ENCODE assay signal across 13 mouse cellular contexts in genomic region chr13:107714001-107714400, GRCm38 (mm10).
DNase-seq lines count a peak whose midpoint lies in the region; ATAC-seq lines count a peak whose summit lies in the region.
"Had no signal": no experiment of that assay in that cellular context is flagged by ENCODE, and none has a peak within 500 bp of the region (broad histone marks: within the 10 kb centered on the region; RNA-seq: fewer than 3 reads in every experiment).

No protein-coding gene starts in this region.

- no peak overlapping the region for H3K27ac ChIP-seq in kidney, embryonic 16.5 days (ENCODE audit: low read length)
- no peak overlapping the region for H3K27ac ChIP-seq in forebrain, embryonic 15.5 days (replicated peaks)
- H3K27ac ChIP-seq: embryonic facial prominence, embryonic 15.5 days; limb, embryonic 12.5 days; midbrain, embryonic 13.5 days; stomach, postnatal 0 days had no signal

- H3K4me2 ChIP-seq in kidney, embryonic 16.5 days (replicated peaks; ENCODE audit: low read depth, low read length), result no peak overlapping the region
- no peak overlapping the region for H3K4me2 ChIP-seq in forebrain, embryonic 15.5 days (replicated peaks)
- H3K4me2 ChIP-seq: embryonic facial prominence, embryonic 15.5 days; limb, embryonic 12.5 days; midbrain, embryonic 13.5 days had no signal

- H3K27me3 ChIP-seq in kidney, embryonic 16.5 days (ENCODE audit: insufficient read depth, low read length), result no peaks in the 10 kb centered on the region
- H3K27me3 ChIP-seq in forebrain, embryonic 15.5 days, result no peaks in the 10 kb centered on the region
- H3K27me3 ChIP-seq: embryonic facial prominence, embryonic 15.5 days; limb, embryonic 12.5 days; midbrain, embryonic 13.5 days had no signal

- ATAC-seq in kidney, embryonic 16.5 days (ENCODE audit: low FRiP score, low TSS enrichment), result no peak
- no peak for ATAC-seq in forebrain, embryonic 15.5 days (replicated peaks)
- ATAC-seq: forebrain, postnatal 0 days; inflammation-experienced regulatory T-cells, adult 6 months; midbrain, embryonic 13.5 days had no signal

- no peak overlapping the region for H3K4me3 ChIP-seq in kidney, embryonic 16.5 days (ENCODE audit: low read length)
- H3K4me3 ChIP-seq in forebrain, embryonic 15.5 days, result no peak overlapping the region
- H3K4me3 ChIP-seq: embryonic facial prominence, embryonic 15.5 days; limb, embryonic 12.5 days; midbrain, embryonic 13.5 days had no signal

- no peaks in the 10 kb centered on the region for H3K36me3 ChIP-seq in kidney, embryonic 16.5 days (ENCODE audit: insufficient read depth, low read length)
- H3K36me3 ChIP-seq in forebrain, embryonic 15.5 days, result no peaks in the 10 kb centered on the region
- H3K36me3 ChIP-seq: embryonic facial prominence, embryonic 15.5 days; limb, embryonic 12.5 days; midbrain, embryonic 13.5 days had no signal

- peak; percentile 37 to 42 for DNase-seq in kidney, adult 8-10 months
- DNase-seq in 3134 (ENCODE audit: extremely low read depth, insufficient read length, low spot score) (peak; percentile 67), 416B (ENCODE audit: low read depth) (peak; percentile 59)
- DNase-seq in adrenal gland, postnatal 25 days, result peak; percentile 71
- no peak for DNase-seq in layer of hippocampus, adult 8-10 months (ENCODE audit: low spot score in 2 of 2)
- DNase-seq: forebrain, postnatal 0 days had no signal

- H3K4me1 ChIP-seq in kidney, embryonic 16.5 days (ENCODE audit: insufficient read depth, low read length), result no peaks in the 10 kb centered on the region
- peaks cover 3% of the 10 kb centered on the region for H3K4me1 ChIP-seq in forebrain, embryonic 15.5 days
- H3K4me1 ChIP-seq: limb, embryonic 12.5 days had no signal

- 46% methylated on average over 1 of the region's 1 CpGs for WGBS in kidney, embryonic 16.5 days
- WGBS in forebrain, embryonic 15.5 days, result 87% methylated on average over 1 of the region's 1 CpGs

- H3K9me3 ChIP-seq in kidney, embryonic 16.5 days (ENCODE audit: low read length), result no peaks in the 10 kb centered on the region
- H3K9me3 ChIP-seq in forebrain, embryonic 15.5 days, result no peaks in the 10 kb centered on the region
- H3K9me3 ChIP-seq: embryonic facial prominence, embryonic 15.5 days; limb, embryonic 12.5 days; midbrain, embryonic 13.5 days had no signal

- no peak overlapping the region for H3K9ac ChIP-seq in kidney, embryonic 16.5 days (replicated peaks; ENCODE audit: low read length)
- H3K9ac ChIP-seq in forebrain, embryonic 15.5 days (replicated peaks), result no peak overlapping the region
- H3K9ac ChIP-seq: embryonic facial prominence, embryonic 15.5 days; forebrain, postnatal 0 days; limb, embryonic 12.5 days; midbrain, embryonic 13.5 days had no signal

Comparison
In these comparisons a context has a peak if more than half of its experiments do, and no peak if none do; other contexts are left out.
1. DNase-seq: peak in kidney, adult 8-10 months (2 of 2), 3134 (single experiment), 416B (single experiment) and adrenal gland, postnatal 25 days (single experiment); none in layer of hippocampus, adult 8-10 months (0 of 2).